27 mouse cellular contexts compared by ENCODE assay signal in the genomic region with DNA sequence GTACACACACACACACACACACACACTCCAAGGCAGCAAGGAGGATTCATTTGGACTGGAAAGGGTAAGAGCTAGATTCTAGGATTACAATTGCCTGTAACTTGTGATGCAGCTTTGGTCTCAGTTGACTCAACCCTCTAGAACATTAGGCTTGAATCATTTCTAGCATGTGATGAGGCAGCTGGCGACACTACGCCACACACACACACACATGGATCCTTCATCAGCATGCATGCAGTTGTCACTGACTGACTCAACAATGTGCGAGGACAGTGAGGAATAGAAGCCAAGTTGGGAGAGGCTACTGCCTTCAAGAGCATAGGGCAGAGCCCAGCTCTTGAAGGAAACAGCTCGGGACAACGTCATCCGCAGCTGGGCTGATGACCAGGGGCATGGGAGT.
"Had no signal": no experiment of that assay in that cellular context is flagged by ENCODE, and none has a peak within 500 bp of the region (broad histone marks: within the 10 kb centered on the region; RNA-seq: fewer than 3 reads in every experiment).

No protein-coding gene starts in this region.

- DNase-seq: left cerebral cortex, postnatal 4 days; liver; liver, embryonic 13.5 days; liver, postnatal 0 days; lung, adult 18-20 months; lung, adult 2 months; lung, embryonic 14.5 days; lung, postnatal 10 days; lung, postnatal 14 days; lung, postnatal 36 days; lung, postnatal 4 days; midbrain, embryonic 14.5 days had no signal

- H3K9me3 ChIP-seq: limb, embryonic 10.5 days; limb, embryonic 12.5 days; limb, embryonic 13.5 days; limb, embryonic 15.5 days; liver, embryonic 12.5 days; liver, embryonic 13.5 days; liver, embryonic 15.5 days; lung, embryonic 15.5 days; midbrain, embryonic 10.5 days; midbrain, embryonic 12.5 days; midbrain, embryonic 13.5 days; midbrain, embryonic 15.5 days had no signal

- H3K36me3 ChIP-seq: limb, embryonic 10.5 days; limb, embryonic 12.5 days; limb, embryonic 13.5 days; limb, embryonic 15.5 days; liver, embryonic 12.5 days; liver, embryonic 13.5 days; liver, embryonic 15.5 days; lung, embryonic 15.5 days; midbrain, embryonic 10.5 days; midbrain, embryonic 12.5 days; midbrain, embryonic 13.5 days; midbrain, embryonic 15.5 days had no signal

- H3K27me3 ChIP-seq: limb, embryonic 12.5 days; limb, embryonic 13.5 days; liver, embryonic 12.5 days; liver, embryonic 13.5 days; liver, embryonic 15.5 days; lung, embryonic 15.5 days; midbrain, embryonic 12.5 days; midbrain, embryonic 13.5 days; midbrain, embryonic 15.5 days had no signal

- ATAC-seq: liver, embryonic 12.5 days; liver, postnatal 0 days; lung, postnatal 0 days; midbrain, embryonic 13.5 days; midbrain, embryonic 15.5 days; midbrain, embryonic 16.5 days had no signal

- H3K4me1 ChIP-seq: limb, embryonic 12.5 days; limb, embryonic 13.5 days; limb, embryonic 15.5 days; liver, embryonic 12.5 days; liver, embryonic 13.5 days; liver, embryonic 15.5 days; lung, embryonic 15.5 days had no signal

- H3K4me3 ChIP-seq: left cerebral cortex, adult 2 months; limb, embryonic 10.5 days; limb, embryonic 12.5 days; limb, embryonic 13.5 days; limb, embryonic 15.5 days; liver, embryonic 12.5 days; liver, embryonic 13.5 days; liver, embryonic 15.5 days; lung, embryonic 15.5 days; midbrain, embryonic 10.5 days; midbrain, embryonic 12.5 days; midbrain, embryonic 13.5 days; midbrain, embryonic 15.5 days; myocyte had no signal
